Mouse (Mus musculus) c-Kit-negative CD71-positive TER-119-positive erythroid progenitor cells, embryonic 14.5 days (primary cell): ENCODE results near the gene Mfsd10.
"Not testable (repeated sequence)": the region's sequence is repeated elsewhere in the genome, so short reads cannot be mapped to it uniquely, and the experiment has no call there.

Experiments
- DNase-seq: peaks from one replicate; pipeline ENCODE4 v3.0.0-alpha.2; 2013; ENCODE audit warnings: low read depth, low spot score

Gene Mfsd10

GRCm38 (mm10) chr5:34607100-34607880 lies 29.7 kb downstream of the Mfsd10 start:
- DNase-seq, result no peak

GRCm38 (mm10) chr5:34604576-34604975 lies 32.4 kb downstream of the Mfsd10 start:
- no peak for DNase-seq

- no peak for DNase-seq
Measured at GRCm38 (mm10) chr5:34593202-34593727, 43.7 kb downstream of the Mfsd10 start.

GRCm38 (mm10) chr5:34592666-34593065 lies 44.3 kb downstream of the Mfsd10 start:
- no peak for DNase-seq

GRCm38 (mm10) chr5:34592224-34592623 lies 44.8 kb downstream of the Mfsd10 start:
- not testable (repeated sequence) for DNase-seq

- DNase-seq, result no peak
Measured at GRCm38 (mm10) chr5:34591388-34592004, 45.5 kb downstream of the Mfsd10 start.

GRCm38 (mm10) chr5:34590702-34591101 lies 46.3 kb downstream of the Mfsd10 start:
- no peak for DNase-seq

GRCm38 (mm10) chr5:34590059-34590458 lies 47.0 kb downstream of the Mfsd10 start:
- no peak for DNase-seq

- no peak for DNase-seq
Measured at GRCm38 (mm10) chr5:34587881-34588280, 49.1 kb downstream of the Mfsd10 start.

- DNase-seq, result no peak
Measured at GRCm38 (mm10) chr5:34585216-34585615, 51.8 kb downstream of the Mfsd10 start.
